Mouse (Mus musculus) liver, embryonic 14.5 days (tissue): ENCODE measurements at regions not wholly inside any gene's neighbourhood (a gene's known extent, or its start where the extent isn't known, plus 50 kb on each side); places are given as distances from the start of the nearest gene placed in this dataset.

Experiments
- CTCF ChIP-seq: IDR thresholded peaks from 2 replicates; pipeline ENCODE4 v1.5.1; 2016; ENCODE audit warnings: antibody characterized with exemption, low read depth, control low read depth
- EP300 ChIP-seq: IDR thresholded peaks from 2 replicates; pipeline ENCODE4 v1.6.1; 2016; ENCODE audit warnings: antibody characterized with exemption, low read depth

DNA sequence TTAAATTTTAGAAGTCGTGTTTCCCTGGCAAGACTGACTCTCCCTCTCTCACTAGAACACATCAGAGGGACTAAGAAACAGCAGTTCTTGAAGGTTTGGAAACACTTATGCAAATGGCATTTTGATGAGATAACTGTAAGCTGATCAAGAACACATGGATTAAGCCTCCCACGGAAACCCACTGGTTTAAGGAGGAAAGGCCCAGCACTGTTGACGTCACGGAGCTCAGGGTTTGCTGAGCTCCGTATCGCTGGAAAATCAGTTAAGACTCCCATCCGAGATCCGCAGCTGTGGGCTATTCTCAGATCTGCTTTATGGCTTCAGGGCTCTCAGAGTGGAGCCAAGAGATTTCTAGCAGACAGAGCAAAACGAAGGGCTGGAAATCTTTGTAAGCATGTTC, 218.6 kb downstream of the Lyplal1 start:
- TF ChIP-seq CTCF (no peak), EP300 (no peak)
